Mouse (Mus musculus) right cerebral cortex, postnatal 4 days (tissue): Measurements from ENCODE around the gene Lpcat3.

Experiments
- DNase-seq: peaks from one replicate; pipeline ENCODE4 v3.0.0-alpha.2; 2022

Gene Lpcat3

GRCm38 (mm10) chr6:124708289-124708889 is 45.6 kb downstream of the Lpcat3 start:
- no peak for DNase-seq

DNA sequence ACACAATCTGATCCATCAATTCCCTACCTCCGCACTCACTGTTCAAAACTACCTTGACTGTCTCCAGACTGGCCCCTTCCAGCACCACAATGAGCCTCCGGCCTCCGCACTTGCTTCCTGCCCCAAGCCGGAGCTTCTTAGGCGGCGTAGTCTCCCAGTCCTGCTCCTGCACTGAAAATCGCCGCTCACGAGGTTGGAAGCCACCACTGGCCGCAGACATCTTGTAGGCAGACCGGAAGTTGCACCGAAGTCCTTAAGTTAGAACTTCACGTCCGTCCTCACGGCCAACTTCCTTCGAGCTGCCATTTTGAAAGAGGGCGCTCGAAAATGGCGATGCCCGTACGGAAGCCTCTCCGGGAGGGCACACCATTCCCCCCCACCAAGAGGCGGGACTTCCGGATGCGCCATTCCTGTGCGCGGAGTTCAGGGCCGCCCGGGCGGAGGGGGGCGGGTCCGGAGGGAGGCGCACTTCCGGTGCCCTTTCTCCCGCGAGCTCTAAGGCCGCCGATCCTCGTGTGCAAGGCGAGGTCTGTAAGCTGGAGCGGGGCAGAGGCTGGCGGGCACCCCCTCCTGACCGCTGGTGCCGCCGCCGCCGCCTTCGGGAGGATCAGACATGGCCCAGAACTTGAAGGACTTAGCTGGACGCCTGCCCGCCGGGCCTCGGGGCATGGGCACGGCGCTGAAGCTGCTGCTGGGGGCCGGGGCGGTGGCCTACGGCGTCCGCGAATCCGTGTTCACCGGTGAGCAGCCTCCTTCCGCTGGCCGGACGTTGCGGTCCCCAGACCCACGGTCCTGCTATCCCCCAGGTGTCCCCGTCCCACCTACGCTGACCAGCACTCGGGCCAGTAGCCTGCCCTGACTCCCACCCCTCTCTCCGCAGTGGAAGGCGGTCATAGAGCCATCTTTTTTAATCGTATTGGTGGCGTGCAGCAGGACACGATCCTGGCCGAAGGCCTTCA is 49.3 kb downstream of the Lpcat3 start, which contains the start of the genes Emg1 and Phb2:
Gene Emg1, minus strand, starts transcription at position 355 of the 959 bp plus-strand sequence.
Gene Phb2, plus strand, starts transcription at position 513 of the 959 bp plus-strand sequence.
- DNase-seq = peak; percentile 94

DNA sequence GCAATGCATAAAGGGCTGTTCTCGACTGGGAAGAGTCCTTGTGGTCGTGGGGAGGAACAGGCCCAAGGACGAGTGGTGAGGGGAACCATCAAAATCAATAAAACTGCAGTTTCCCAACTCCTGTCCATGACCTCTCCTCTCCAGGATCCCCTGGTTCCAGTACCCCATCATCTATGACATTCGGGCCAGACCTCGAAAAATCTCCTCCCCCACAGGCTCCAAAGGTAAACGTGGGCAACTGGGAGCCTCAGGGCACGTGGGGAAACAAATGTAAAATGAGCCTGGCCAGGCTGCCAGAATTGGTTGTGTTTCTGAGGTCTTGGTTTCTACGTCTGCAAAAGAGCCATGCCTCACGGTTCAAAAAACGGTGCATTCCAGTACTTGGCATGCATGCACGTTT is 50.1 kb downstream of the Lpcat3 start:
- no peak for DNase-seq

DNA sequence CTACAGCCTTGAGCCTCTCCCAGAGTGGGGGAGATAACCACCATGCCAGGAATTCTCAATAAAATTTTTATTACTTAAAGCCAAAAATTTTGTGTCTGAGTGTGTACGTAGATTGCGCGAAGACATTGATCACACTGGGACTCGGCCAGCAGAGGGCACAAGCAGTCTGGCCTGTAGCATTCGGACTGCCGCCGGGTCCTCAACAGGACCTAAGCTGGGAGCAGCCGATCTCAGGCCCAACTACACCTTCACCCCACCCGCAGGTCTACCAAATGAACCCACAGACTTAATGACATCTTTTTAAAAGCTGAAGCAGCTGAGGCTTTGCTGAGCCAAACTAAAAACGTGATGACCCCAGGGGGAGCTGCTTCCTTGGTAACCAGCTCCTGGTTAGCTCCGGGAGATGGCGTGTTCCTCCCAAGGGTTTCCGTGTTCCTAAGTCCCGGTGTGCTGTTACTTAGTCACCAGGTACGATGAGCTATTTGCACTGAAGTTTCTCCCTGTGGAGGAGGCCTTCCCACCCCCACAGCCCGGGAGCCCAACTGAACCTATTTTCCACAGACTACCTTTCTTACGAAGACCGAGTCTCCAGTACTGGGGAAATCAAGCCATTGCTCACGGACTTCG is 54.1 kb downstream of the Lpcat3 start:
- DNase-seq = no peak

- DNase-seq = no peak
Measured at GRCm38 (mm10) chr6:124717968-124718367, 55.1 kb downstream of the Lpcat3 start.

- no peak for DNase-seq
Measured at GRCm38 (mm10) chr6:124718703-124719102, 55.9 kb downstream of the Lpcat3 start.

- no peak for DNase-seq
Measured at GRCm38 (mm10) chr6:124719354-124719978, 56.6 kb downstream of the Lpcat3 start.

DNA sequence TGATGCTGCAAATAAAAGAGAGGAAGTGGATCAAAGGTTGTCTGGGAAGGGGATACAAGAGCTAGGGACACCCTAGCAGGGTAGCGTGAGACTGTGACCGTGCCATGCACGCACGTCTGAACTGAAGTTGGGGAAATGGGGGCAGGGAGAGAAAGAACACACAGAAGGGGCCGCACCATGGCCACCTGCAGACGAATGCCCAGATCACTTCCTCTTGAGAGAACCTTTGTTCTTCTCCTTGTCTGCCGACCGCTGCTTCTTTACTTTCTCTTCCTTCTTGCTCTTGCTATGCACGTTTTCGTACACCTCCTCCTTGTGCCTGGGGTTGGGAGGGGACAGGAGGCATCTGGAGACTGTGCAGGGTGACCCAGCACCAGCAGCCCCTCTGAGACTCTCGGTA is 58.1 kb downstream of the Lpcat3 start:
- DNase-seq = no peak

DNA sequence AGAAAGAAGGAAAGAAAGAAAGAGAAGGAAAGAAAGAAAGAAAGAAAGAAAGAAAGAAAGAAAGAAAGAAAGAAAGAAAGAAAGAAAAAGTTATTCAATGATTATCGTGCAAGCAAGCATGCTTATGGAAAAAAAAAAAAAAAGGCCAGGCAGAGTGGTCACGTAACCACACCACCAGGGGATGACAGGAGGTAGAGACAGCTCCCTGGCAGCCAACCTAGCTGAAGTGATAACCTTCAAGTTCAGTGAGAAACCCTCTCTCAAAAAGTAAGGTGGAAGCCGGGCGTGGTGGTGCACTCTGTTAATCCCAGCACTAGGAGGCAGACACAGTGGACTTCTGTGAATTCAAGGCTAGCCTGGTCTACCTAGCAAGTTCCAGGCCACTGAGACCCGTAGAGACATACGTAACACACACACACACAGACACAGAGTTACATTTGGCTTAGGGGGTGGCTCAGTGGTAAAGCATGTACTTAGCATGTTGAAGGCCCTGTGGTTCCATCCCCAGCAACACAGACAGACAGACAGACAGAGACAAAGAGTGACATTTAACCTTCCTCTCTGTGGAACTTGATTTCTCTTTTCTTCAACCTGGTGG is 60.1 kb downstream of the Lpcat3 start:
- no peak for DNase-seq

DNA sequence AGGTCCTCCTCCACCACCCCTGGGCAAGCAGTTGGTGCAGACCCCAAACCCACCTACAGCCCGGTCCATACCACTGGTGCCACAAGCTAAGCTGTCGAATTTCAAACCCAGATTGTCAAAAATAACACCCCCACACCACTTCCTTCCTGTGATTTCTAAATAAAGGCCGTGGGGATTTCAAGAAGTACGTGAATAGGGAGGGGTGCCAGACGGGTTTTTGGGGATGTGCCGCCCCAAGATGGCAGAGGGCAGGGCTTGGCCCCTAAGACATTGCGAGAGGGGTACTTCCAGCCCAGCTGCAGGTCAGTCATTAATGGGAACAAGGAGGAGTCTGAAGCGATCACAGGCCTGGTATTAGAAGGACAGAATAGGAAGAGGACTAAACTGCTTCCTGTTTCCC is 60.7 kb downstream of the Lpcat3 start:
- DNase-seq = no peak

GRCm38 (mm10) chr6:124724472-124724871 is 61.6 kb downstream of the Lpcat3 start:
- DNase-seq = no peak

DNA sequence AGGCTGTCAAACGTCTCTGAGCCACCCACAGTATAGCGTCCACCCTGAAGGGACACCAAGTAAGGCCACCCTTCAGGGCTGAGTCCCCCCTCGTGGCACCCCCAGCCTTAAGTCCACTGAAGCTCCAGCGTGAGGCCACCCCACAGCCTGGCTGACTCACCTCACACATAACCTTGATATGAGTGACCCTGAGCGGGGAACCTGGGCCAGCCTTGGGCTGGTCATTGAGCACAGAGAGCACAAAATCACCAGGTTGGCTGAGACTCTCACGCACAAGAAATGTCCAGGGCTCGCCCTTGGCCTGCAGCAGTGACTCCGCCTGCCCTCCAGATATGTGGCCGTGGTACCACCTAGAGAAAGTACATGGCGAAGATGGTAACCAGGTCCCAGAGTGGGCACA is 65.8 kb downstream of the Lpcat3 start:
- no peak for DNase-seq

GRCm38 (mm10) chr6:124729850-124730705 is 67.3 kb downstream of the Lpcat3 start:
- DNase-seq = no peak

DNA sequence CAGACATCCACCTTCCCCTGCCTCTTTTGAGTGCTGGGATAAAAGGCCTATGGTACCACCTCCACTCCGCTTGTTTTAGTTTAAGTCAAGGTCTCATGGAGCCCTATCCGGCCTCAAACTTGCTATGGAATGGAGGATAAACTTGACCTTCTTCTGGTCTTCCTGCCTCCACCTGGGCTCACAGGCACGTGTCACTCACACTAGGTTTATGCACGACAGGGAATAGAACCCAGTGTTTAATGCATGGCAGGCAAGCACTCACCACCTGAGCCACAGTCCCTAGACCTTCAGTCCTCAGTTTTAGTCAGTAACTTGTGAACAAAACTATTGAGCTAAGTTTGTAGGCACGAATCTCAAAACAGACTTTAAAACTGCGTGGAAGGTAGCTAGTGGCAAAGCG is 68.2 kb downstream of the Lpcat3 start:
- DNase-seq = no peak

- DNase-seq = no peak
Measured at GRCm38 (mm10) chr6:124732476-124733370, 69.9 kb downstream of the Lpcat3 start.

DNA sequence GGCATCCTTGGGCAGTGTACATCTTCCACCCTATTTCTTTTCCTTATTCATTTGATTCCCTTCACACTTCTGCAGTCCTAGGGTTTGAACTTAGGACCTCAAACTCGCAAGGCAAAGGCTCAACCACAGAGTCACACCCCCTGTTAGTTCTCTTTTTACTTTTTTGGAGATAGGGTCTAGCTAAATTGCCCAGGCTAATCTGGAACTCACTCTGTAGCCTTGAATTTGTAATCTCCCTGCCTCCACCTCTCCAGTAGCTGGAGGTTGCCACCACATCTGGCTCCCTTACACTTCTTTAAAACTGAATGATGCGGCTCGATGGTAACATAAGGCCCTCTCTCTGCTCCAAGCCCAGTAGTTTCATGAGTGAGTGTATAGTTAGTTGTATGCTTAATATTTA is 71.6 kb downstream of the Lpcat3 start:
- DNase-seq = no peak

GRCm38 (mm10) chr6:124737040-124737439 is 74.2 kb downstream of the Lpcat3 start:
- no peak for DNase-seq

- DNase-seq = no peak
Measured at GRCm38 (mm10) chr6:124738511-124739023, 75.7 kb downstream of the Lpcat3 start, which contains the start of gene Ptpn6. Ptpn6 (minus strand) TSS chr6:124738714.

- no peak for DNase-seq
Measured at GRCm38 (mm10) chr6:124739231-124739796, 76.5 kb downstream of the Lpcat3 start.
